Mouse (Mus musculus) liver, adult 2 months (tissue): Measurements from ENCODE around the gene Agap1. TPM values are rescaled to one million over a fixed set of nuclear protein-coding genes. Genes with fewer than 3 reads are reported as not detected.

Source experiments
- DNase-seq: peaks from one replicate; pipeline ENCODE4 v3.0.0-alpha.2; 2011; ENCODE audit warnings: low read depth, low spot score; ENCODE audit errors: extremely low read depth
- H3K27ac ChIP-seq: fragments of 200-500 bp; replicated peaks from 2 replicates; pipeline ENCODE4 v1.5.1; 2012; ENCODE audit warnings: low read depth, mild to moderate bottlenecking, control low read depth, inconsistent platforms, low read length; ENCODE audit not compliant: insufficient read depth
- H3K27me3 ChIP-seq: fragments of 200-500 bp; 2 replicates; pipeline ENCODE4 v1.6.1; 2012; ENCODE audit warnings: mild to moderate bottlenecking, moderate library complexity, low read length, inconsistent platforms; ENCODE audit not compliant: control insufficient read depth, insufficient read depth
- H3K36me3 ChIP-seq: fragments of 200-500 bp; 2 replicates; pipeline ENCODE4 v1.6.1; 2012; ENCODE audit warnings: low read length, inconsistent platforms; ENCODE audit not compliant: control insufficient read depth, insufficient read depth
- H3K4me1 ChIP-seq: fragments of 200-500 bp; 2 replicates; pipeline ENCODE4 v1.6.1; 2011; ENCODE audit warnings: low read length; ENCODE audit not compliant: control insufficient read depth, insufficient read depth
- H3K4me3 ChIP-seq: fragments of 200-500 bp; 2 replicates; pipeline ENCODE4 v1.5.1; 2011; ENCODE audit warnings: low read depth, mild to moderate bottlenecking, control low read depth, low read length, moderate library complexity; ENCODE audit not compliant: insufficient read depth
- H3K79me2 ChIP-seq: fragments of 200-500 bp; 2 replicates; pipeline ENCODE4 v1.6.1; 2012; ENCODE audit warnings: inconsistent platforms, mild to moderate bottlenecking, low read length, moderate library complexity; ENCODE audit not compliant: control insufficient read depth, insufficient read depth
- H3K9ac ChIP-seq: fragments of 200-500 bp; 2 replicates; pipeline ENCODE4 v1.6.1; 2012; ENCODE audit warnings: low read depth, mild to moderate bottlenecking, control low read depth, inconsistent platforms, low read length
- CTCF ChIP-seq: fragments of 200-500 bp; IDR thresholded peaks from 2 replicates; pipeline ENCODE4 v1.5.1; 2011; ENCODE audit warnings: low read depth, low read length, control low read depth
- POLR2A ChIP-seq: fragments of 200-500 bp; IDR thresholded peaks from 2 replicates; pipeline ENCODE4 v1.6.1; 2011; ENCODE audit warnings: low read length, control low read depth; ENCODE audit not compliant: insufficient read depth; ENCODE audit errors: extremely low read depth
- WGBS: fragments of 180-500 bp; shearing (Covaris S2); methylation state at CpG from one replicate; pipeline ENCODE4 v1.1.7; 2018; 5-methylcytosine and 5-hydroxymethylcytosine counted together
- polyA plus RNA-seq: library from polyadenylated mRNA; depleted of rRNA; stranded (reverse); fragments of >200 nt; gene quantifications from 2 replicates; pipeline ENCODE4 v1.2.3, GENCODE M21; 2012
- total RNA-seq: library from RNA; depleted of rRNA; stranded (reverse); fragments of >200 nt; gene quantifications from 2 replicates; pipeline ENCODE4 v1.2.3, GENCODE M21; 2014

Agap1 gene
- total and polyA plus RNA-seq, 2 experiments: 3.4 to 3.5 TPM

DNA sequence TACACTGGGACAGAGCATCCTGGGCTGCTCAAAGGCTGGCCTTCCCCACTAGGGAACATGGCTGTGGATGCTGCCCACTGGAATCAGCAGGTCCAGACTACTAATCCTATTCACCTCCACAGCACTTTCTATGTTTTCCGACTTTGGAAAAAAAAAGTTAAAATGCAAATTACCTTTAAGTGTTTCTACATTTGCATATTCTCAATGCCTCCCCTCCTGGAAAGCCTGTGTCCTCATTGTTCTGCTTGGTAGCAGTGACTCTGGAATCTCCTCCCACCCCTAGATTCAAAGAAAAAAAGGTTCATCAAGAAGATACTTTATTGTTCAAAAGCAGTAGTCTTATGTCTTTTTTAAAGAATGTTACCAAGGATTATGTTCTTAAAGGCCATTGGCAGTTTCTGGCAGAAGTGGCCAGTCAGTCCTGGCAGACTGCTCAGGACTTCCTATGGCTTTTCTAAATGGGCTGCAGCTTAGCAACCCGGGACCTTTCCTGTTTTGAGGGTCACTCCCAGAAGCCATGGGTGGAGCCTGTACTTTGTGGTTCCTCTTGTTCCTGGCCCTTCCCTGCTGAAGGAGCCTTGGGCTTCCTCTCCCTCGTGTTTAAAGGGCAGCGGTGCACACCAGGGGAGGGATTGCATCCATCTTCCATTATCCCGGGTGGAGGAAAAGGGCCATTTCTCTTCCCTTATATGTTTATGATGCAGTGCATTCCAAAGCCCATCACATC, 421.9 kb downstream of the Agap1 start:
- 56% methylated on average over 5 of the region's 5 CpGs for WGBS
- DNase-seq: no peak
- Histone ChIP-seq H3K27ac (no peak overlapping the region), H3K4me1 (no peaks in the 10 kb centered on the region), H3K36me3 (no peaks in the 10 kb centered on the region), H3K79me2 (no peaks in the 10 kb centered on the region), H3K4me3 (no peak overlapping the region), H3K9ac (no peak overlapping the region), H3K27me3 (no peaks in the 10 kb centered on the region)
- TF ChIP-seq POLR2A (no peak), CTCF (no peak)

DNA sequence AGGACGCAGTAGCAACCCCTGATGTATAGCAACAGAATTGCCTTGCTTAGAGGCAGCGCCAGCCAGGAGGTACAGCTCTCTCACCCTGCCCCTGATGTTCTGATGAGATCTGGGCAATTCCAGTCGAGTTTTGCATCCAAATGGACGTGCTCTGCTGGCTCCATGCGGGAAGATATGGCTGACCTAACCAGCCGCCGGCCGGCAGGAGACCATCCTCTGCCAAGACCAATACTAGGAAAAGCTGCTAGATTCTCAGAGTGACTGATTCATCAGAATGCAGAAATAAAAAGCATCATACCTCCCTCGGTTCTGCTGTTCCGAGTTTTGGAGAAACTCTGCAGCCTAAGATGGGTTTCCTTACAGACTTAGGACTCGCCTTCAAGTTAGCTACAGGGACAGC, 423.9 kb downstream of the Agap1 start:
- no peak for TF ChIP-seq POLR2A
- TF ChIP-seq CTCF: no peak
- H3K9ac ChIP-seq: no peak overlapping the region
- no peaks in the 10 kb centered on the region for H3K4me1 ChIP-seq
- H3K27me3 ChIP-seq: no peaks in the 10 kb centered on the region
- no peak overlapping the region for H3K4me3 ChIP-seq
- H3K79me2 ChIP-seq: no peaks in the 10 kb centered on the region
- WGBS: 90% methylated on average over 11 of the region's 11 CpGs
- no peak for DNase-seq
- no peaks in the 10 kb centered on the region for H3K36me3 ChIP-seq
- H3K27ac ChIP-seq: no peak overlapping the region

DNA sequence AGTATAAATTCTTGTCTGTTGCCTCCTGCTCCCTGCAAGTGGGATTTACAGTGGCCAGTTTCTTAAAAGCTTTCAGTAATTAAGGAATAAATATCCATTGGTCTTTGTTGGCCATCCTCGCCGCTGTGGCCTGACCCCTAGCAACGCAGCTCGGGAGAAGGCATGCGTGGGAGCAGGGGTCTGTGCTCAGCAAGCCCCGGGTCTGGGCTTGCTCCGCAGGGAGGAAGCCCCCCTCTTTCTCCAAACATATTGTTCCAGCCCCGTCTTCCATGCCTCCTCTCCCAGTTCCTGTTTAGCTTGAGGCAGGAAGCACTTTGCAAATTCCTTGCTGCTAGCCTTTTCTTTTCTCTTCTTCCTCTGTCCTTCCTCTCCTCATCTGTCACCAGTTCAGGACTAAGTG, 425.6 kb downstream of the Agap1 start:
- TF ChIP-seq CTCF (no peak), POLR2A (no peak)
- no peaks in the 10 kb centered on the region for H3K79me2 ChIP-seq
- no peak overlapping the region for H3K27ac ChIP-seq
- no peak overlapping the region for H3K4me3 ChIP-seq
- no peaks in the 10 kb centered on the region for H3K4me1 ChIP-seq
- 74% methylated on average over 8 of the region's 8 CpGs for WGBS
- H3K36me3 ChIP-seq: no peaks in the 10 kb centered on the region
- no peaks in the 10 kb centered on the region for H3K27me3 ChIP-seq
- DNase-seq: no peak
- H3K9ac ChIP-seq: no peak overlapping the region

DNA sequence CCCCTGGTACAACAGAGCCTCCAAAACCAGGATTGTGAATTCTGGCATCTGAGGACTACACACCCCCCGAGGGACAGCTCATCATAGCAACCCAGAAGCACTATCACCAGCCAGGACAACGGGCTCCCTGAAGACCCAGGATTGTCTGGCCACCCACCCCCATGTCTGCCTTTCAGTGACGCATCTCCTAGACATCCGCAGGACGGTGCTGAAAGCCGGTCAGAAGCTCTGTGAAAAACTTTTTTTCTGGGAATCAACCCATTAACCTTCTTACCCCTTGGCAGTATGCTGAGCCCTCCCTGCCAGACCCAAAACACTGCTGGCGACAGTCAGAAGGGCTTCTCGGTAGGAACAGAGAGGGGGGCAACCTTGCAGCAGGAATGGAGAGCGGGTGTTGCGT, 426.2 kb downstream of the Agap1 start:
- DNase-seq: no peak
- no peaks in the 10 kb centered on the region for H3K4me1 ChIP-seq
- 87% methylated on average over 10 of the region's 10 CpGs for WGBS
- no peaks in the 10 kb centered on the region for H3K27me3 ChIP-seq
- H3K9ac ChIP-seq: no peak overlapping the region
- TF ChIP-seq POLR2A (no peak), CTCF (no peak)
- no peaks in the 10 kb centered on the region for H3K36me3 ChIP-seq
- H3K79me2 ChIP-seq: no peaks in the 10 kb centered on the region
- H3K27ac ChIP-seq: no peak overlapping the region
- H3K4me3 ChIP-seq: no peak overlapping the region

DNA sequence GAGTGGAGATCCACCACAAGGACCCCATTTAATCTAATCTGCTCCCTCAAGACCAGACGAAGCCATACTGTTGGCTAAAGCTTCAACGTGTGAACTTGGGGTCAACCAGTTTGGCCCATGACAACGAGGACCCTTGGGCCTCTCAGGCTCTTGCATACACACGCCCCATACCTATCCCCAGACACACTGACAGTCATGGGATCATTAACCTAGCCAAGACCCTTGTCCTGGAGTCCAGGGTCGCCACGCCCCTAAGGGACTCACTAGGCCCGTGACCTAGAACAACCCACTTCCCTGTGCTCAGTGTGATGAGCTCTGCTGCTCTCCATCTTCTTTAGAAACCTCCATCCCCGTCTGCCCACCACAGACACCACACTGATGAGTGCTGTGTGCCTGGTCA, 429.7 kb downstream of the Agap1 start:
- H3K4me1 ChIP-seq: no peaks in the 10 kb centered on the region
- TF ChIP-seq CTCF (no peak), POLR2A (no peak)

DNA sequence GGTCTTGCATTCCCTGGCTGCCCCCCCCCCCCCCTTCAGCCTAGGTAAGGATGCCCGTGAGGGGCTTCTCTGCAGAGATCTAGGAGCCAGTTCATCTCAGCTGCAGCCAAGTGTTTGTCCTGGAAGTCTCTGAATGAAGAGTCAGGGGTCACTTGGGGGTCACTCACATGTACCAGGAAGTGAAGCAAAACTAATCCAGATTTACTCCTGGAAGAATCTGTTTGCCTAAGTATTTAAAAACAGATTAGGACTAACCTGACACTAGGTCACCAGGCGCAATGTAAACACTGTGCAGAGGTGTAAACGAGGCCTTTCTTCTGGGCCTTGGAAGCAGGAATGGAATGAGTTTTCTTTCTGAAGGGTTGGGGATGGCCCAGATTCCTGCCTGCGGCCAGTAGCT, 431.1 kb downstream of the Agap1 start:
- no peak for DNase-seq
- no peaks in the 10 kb centered on the region for H3K4me1 ChIP-seq
- H3K36me3 ChIP-seq: peaks cover 5% of the 10 kb centered on the region; the same call in 1 of the 2 replicates
- H3K79me2 ChIP-seq: no peaks in the 10 kb centered on the region
- no peak overlapping the region for H3K27ac ChIP-seq
- 64% methylated on average over 4 of the region's 4 CpGs for WGBS
- H3K9ac ChIP-seq: no peak overlapping the region
- TF ChIP-seq POLR2A: no peak
- TF ChIP-seq CTCF: no peak
- no peaks in the 10 kb centered on the region for H3K27me3 ChIP-seq
- H3K4me3 ChIP-seq: no peak overlapping the region

More for the DNA sequence above, 429.7 kb downstream of the Agap1 start:
- 95% methylated on average over 8 of the region's 8 CpGs for WGBS
- no peaks in the 10 kb centered on the region for H3K79me2 ChIP-seq
- no peaks in the 10 kb centered on the region for H3K27me3 ChIP-seq
- DNase-seq: no peak
- H3K4me3 ChIP-seq: no peak overlapping the region
- no peak overlapping the region for H3K27ac ChIP-seq
- H3K36me3 ChIP-seq: peaks cover 2% of the 10 kb centered on the region; the same call in 1 of the 2 replicates
- H3K9ac ChIP-seq: no peak overlapping the region
